Mouse (Mus musculus): ENCODE measurements around the gene Nup107.

DNA sequence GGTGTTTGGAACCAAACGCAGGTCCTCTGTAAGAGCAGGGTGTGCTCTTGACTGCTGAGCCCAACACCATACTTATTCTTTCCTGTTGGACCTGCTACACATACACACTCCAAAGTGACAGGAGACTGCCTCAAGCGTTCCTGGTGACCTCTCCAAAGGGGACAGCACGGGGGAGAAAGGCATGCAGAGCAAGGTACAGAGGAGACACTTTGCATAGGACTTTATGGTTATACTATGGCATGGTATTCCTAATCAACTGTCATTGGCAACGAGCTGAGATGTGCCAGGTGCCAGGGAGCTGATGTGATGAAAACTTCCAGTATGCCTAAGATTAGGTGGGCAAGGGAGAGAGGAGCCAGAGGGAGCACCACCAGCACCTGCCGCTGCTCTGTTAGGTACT, 55.9 kb downstream of the Nup107 start:
- TF ChIP-seq POLR2A (IDR thresholded peaks at IDR 0.05; ENCODE audit: extremely low read depth, insufficient read depth, low read length): no peak
- no peak for TF ChIP-seq CTCF (IDR thresholded peaks at IDR 0.05; ENCODE audit: extremely low read depth, insufficient read depth, low read length)

Measured in cortical plate, adult 2 months (tissue).